Mouse (Mus musculus) cortical plate, adult 2 months (tissue): ENCODE results near the gene Cd209f.
"Not testable (repeated sequence)": the region's sequence is repeated elsewhere in the genome, so short reads cannot be mapped to it uniquely, and the experiment has no call there.

Experiments used
- CTCF ChIP-seq: fragments of 200-500 bp; IDR thresholded peaks from 2 replicates; pipeline ENCODE4 v1.5.1; 2011; ENCODE audit warnings: mild to moderate bottlenecking, control low read depth, low read length; ENCODE audit not compliant: insufficient read depth; ENCODE audit errors: extremely low read depth
- POLR2A ChIP-seq: fragments of 200-500 bp; IDR thresholded peaks from 2 replicates; pipeline ENCODE4 v1.6.1; 2011; ENCODE audit warnings: mild to moderate bottlenecking, low read length, control low read depth; ENCODE audit not compliant: insufficient read depth; ENCODE audit errors: extremely low read depth

DNA sequence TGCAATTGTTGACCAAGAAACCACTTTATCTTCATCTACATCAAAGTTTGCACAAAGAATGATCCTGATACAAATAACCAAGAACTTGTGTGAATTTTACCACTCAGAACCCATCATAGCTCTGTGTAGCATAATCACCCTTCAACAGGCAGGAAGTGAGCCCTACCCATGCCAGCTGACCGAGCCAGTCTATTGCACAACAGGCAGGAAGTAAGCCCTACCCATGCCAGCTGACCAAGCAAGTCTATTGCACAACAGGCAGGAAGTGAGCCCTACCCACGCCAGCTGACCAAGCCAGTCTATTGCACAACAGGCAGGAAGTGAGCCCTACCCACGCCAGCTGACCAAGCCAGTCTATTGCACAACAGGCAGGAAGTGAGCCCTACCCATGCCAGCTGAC, 17.1 kb downstream of the Cd209f start:
- not testable (repeated sequence) for TF ChIP-seq CTCF, POLR2A
